Mouse (Mus musculus) adrenal gland, adult 8-10 months (tissue): ENCODE measurements around the gene Ift46. TPM values are rescaled to one million over a fixed set of nuclear protein-coding genes. Genes with fewer than 3 reads are reported as not detected.
"Not testable (repeated sequence)": the region's sequence is repeated elsewhere in the genome, so short reads cannot be mapped to it uniquely, and the experiment has no call there.

Experiments
- DNase-seq: peaks from one replicate; pipeline ENCODE4 v3.0.0; 2022
- total RNA-seq, 4 experiments: library from RNA; stranded (reverse); gene quantifications; 2 replicates each; pipeline ENCODE4 v1.2.4; 2022

Ift46 gene
- total RNA-seq, 4 experiments from 2014 or later = 77.7 to 116 (median 99.6) TPM

- DNase-seq = no peak
Observed at GRCm38 (mm10) chr9:44736301-44736700, 31.4 kb upstream of the Ift46 start.

GRCm38 (mm10) chr9:44737240-44737949, 30.3 kb upstream of the Ift46 start:
- no peak for DNase-seq

DNA sequence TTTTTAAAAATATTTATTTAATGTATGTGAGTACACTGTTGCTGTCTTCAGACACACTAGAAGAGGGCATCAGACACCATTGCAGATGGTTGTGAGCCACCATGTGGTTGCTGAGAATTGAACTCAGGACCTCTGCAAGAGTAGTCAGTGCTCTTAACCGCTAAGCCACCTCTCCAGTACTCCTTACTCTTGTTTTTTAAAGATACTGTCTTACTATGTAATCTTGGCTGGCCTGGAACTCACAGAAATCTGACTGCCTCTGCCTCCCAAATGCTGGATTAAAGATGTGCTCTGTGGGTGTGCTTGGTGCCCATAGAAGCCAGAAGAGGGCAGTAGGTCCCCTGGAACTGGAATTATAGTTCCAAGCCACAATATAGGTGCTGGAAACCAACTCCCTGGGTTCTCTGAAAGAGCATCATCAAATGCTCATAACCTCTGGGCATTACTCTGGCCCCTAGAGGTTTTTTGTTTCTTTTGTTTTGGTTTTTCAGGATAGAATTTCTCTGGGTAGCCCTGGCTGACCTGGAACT, 27.0 kb upstream of the Ift46 start:
- DNase-seq = no peak

GRCm38 (mm10) chr9:44745371-44745770, 22.3 kb upstream of the Ift46 start:
- DNase-seq = no peak

DNA sequence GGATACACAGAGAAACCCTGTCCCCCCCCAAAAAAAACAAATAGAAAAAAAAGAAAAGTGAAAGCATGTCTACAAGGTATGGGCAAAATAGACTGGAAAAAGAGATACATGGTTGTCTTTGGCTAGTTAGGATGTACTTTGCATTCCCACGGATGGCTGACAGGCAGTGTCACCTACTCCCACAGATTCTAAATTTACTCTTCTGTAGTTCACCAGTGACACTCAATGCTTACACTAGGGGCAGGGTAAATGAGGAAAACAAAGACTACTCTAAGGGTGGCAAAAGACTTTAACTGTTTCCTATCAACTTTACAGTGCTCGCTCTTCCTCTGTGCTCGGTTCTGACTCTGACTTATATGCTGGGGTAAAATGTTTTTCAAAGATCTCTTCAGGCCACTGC, 21.0 kb upstream of the Ift46 start:
- no peak for DNase-seq

- DNase-seq = no peak
Observed at GRCm38 (mm10) chr9:44747341-44747740, 20.4 kb upstream of the Ift46 start.

- no peak for DNase-seq
Observed at GRCm38 (mm10) chr9:44748473-44748872, 19.2 kb upstream of the Ift46 start.

GRCm38 (mm10) chr9:44760873-44761272, 6.8 kb upstream of the Ift46 start:
- no peak for DNase-seq

DNA sequence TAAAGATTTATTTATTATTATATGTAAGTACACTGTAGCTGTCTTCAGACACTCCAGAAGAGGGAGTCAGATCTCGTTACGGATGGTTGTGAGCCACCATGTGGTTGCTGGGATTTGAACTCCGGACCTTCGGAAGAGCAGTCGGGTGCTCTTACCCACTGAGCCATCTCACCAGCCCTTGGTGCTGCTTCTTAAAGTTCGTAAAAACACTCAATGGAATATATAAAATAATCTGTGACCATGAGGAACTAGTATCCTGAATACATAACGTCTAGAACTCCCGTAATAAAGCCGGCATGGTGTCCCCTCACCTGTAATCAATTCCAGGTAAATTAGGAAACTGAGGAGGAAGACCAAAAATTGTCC, 304 bp downstream of the Ift46 start:
- not testable (repeated sequence) for DNase-seq

DNA sequence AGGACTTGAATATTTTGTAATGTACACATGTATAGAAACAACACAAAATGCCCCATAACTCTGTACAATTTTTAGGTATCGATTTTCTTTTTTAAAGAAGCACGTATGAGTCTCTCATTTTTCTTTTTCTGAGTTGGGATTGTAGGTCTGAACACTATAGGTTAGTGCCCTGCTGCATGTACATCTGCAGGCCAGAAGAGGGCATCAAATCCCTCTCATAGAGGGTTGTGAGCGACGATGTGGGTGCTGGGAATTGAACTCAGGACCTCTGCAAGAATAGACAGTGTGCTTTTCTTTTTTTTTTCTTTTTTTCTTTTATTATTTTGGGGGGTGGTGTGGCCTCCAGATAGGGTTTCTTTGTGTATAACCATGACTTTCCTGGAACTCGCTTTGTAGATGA, 3.7 kb downstream of the Ift46 start:
- no peak for DNase-seq

DNA sequence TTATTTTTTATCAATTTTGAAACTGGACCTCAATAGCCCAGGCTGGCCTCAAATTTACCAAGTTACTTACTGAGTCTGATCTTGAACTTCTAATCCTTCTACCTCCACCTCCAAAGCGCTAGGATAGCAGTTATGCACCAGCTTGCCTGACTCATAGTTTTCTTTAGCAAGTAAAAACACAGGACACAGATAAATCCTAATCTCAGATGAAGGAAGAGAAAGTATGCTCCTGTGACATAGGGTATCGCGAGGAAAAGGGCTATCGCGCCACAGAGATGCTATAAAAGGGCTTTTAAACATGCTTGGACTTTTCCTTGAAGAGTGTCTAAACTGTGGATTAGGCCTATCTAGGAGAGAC, 4.7 kb downstream of the Ift46 start:
- DNase-seq = no peak

- DNase-seq = peak; percentile 90
Observed at GRCm38 (mm10) chr9:44772750-44773651, 5.3 kb downstream of the Ift46 start.

DNA sequence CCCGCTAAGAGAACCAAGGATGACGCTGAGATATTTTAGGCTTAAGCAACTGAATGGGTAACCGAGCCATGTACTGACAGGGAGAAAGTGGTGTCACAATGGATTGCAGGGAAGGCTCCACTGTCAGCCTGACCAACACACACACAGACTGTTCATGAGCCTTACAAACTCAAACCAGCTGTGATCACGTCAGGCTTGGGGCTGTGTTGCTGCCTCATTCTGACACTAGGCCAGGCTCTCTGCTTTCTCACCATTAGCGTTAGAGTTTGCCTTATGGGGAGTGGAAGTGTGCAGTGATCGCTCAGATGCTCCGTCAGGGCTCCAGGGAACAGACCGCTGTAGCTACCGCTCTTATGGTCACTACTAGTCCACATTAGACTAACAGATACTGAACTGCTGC, 25.1 kb downstream of the Ift46 start:
- no peak for DNase-seq

DNA sequence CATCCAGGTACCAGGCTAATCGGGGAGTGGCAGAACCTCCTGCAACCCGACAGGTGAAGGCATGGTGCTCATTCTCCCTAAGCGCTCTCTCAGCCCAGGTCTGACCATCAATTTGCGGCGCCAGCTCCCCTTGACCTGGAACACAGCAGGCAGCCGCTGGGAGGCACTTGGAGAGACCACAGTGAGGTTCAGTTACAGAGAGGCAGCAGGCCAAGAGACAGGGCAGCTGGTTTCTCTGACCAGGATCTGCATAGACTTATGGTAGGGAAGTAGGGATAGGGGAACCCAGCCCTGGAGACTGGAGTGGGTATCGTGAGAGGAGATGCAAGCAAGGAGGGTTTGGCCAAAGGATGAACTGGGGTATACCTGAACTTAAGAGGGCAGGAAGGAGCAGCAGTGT, 30.6 kb downstream of the Ift46 start:
- DNase-seq = no peak

DNA sequence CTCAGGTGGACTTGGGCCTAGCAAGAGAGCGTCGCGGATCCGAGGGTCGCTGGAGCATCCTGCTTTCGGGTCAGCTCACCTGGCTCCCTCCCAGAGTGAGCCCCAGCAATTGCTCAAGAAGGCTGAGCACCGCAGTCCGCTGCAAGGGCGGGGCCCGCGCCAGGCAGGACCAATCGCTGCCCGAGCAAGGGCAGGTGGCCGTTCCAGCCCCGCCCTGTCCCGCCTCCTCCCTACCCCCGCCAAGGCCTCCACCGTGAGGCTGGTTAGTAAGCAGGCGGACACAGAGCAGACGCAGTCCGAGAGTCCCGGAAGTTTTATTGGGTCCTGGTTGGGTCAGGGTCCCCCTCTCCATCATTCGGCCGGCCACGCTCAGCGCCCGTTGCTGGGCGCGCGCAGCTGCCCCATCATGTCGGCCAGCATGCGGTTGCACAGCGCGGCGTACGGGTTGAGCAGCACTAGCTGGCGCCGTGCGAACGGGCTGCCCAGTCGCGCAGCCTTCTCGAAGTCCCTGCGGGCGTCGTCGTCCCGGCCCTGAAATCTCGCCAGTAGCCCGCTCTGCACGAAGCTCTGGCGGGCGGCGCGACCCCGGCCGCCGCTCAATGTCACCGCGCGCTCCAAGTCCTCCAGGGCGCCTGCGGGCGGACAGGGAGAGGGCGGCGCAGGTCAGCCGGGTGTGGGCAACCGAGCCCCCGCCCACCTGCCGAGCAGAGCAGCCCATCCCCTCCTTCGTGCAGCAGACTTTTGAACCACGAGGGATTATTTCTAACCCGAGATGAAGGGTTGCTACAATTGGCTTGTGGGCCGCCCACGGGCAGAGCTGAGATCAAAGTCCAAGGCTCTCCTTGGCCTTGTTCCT, 31.6 kb downstream of the Ift46 start, which contains the start of gene Tmem25:
Tmem25 (minus strand) TSS at position 206 of the 856 bp plus-strand sequence.
- DNase-seq = peak; percentile 87

DNA sequence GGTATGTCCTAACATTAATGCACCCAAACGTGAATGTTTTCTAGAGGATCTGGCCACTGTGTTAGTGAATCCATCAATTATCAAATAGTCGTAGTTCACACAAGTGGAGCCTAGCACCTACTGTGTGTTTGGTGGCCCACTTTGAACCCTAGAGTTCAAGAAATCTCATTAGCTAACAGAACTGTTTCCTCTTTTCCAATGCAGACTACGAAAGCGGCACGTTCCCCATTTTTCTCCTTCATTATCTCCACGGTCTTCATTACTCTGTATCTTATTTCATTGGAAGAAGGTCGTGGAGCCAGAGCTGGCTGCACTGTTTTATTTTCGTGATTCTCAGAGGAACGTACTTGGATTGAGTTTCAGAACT, 32.2 kb downstream of the Ift46 start:
- no peak for DNase-seq

GRCm38 (mm10) chr9:44801669-44802068, 34.0 kb downstream of the Ift46 start:
- no peak for DNase-seq

DNA sequence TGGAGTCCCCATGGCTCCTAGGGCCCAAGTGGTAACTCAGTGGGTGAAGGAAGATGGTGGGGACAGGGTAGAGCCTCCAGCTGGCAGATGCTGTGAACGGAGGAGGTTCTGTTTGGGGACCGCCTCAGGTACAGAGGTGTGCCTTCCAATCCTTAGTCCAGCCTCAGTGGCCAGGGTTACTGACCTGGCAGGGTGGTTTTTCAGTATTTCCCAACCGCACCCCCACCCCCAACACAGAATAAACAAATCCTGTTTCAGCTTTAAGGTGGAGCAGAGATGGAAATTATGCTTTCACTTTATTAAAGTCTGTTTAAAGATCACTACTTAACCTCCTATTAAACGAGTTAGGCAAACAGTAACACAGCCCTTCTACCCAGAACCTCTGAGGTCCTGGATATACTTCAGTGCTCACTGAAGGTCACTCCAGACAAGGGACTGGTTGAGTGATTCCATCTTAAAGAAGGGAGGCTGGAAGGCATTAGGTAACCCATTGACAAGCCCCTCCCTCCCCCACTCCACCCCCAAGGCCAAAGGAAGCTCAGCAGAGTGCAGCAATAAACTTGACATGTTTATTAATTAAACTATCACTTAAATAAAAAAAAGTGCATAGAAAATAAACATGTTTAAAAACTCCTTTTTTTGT, 35.2 kb downstream of the Ift46 start, which contains the start of gene Ttc36:
Ttc36 (minus strand) TSS at position 265 of the 643 bp plus-strand sequence.
- DNase-seq = no peak

DNA sequence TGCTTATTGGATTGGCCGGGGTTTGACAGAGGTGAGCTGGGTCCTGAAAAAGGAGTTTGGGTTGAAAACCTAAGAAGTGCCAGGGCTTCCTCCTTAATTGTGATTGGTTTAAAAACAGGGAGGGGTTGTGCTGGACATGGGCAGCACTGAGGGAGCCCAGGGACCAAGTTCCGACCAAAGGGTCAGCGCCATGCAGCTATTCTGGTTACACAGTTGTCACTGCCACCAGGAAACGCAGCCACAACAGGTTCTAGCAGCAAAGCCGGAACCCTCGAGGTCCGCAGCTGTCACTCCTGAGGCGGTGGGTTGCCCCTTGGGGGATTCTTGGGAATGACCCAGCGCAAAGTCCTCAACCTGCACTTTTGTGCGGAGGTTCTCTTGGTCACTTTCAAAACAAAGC, 37.0 kb downstream of the Ift46 start:
- no peak for DNase-seq

DNA sequence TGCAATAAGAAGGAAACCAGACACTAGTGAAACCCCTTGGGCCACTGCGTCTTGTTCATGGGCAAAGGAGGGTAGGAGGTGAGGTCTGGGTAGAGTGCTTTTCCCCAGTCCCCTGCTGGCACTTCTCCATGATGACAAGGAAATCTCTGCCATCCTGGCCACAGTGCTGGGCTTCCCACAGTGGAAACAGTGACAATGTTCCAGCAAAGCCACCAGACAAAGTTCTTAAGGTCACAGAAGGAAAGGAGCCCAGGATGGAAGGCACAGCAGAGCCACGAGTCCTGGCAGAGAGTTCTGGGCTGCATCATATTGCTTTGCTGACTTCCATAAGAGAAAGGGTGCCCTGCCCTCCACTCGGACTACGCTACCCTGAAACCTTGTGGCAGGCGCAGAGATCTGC, 37.8 kb downstream of the Ift46 start:
- no peak for DNase-seq

DNA sequence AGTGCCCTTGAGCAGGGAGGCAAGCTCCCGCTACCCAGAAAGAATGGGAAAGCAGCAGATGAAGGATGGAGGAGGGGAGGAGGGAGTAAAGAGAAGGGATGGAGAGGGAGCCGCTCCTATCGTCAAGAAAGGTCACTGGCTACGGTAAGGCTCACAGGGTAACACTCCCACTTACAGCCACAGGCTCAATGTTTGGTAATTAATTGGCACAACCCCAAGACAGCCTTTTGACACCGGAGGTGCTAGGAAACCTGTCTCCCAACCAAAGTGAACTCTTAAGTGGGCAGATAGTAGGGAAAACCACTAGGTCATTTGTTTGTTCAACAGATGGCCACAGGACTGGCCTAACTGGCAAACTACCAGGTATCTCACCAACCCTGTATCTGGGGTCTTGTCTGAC, 39.4 kb downstream of the Ift46 start:
- no peak for DNase-seq

DNA sequence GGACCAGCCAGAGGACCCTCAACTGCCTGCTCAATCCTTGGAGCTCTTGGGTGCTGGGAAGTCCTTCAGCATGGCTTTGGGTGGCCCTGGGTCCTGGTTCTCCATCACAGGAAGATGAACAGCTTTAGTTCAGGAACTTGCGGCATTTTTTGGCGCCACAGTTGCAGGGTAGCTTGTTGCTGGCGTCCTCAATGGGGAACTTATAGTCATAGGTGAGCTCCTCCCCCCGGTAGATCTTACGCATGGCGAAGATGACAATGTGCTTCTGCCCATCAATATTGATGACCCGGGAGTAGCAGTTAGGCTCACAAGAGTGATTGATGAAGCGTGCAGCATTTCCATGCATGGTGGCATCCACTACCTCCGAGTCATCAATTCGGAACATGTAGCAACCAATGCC, 40.1 kb downstream of the Ift46 start:
- no peak for DNase-seq
